Mouse (Mus musculus) frontal cortex, postnatal 36 days (tissue): ENCODE measurements around the gene Cd164.
A peak's percentile ranks its signal among the peaks of the same experiment; 100 is the strongest.

ENCODE experiments used
- DNase-seq, 2 experiments: peaks; one replicate each; pipeline ENCODE4 v3.0.0; 2022; ENCODE audit warnings: low spot score in 2 of 2

Cd164 gene

GRCm38 (mm10) chr10:41500941-41501340, 18.3 kb upstream of the Cd164 start:
- peak in 1 of 2 experiments; percentile 40 for DNase-seq

- no peak for DNase-seq
These were observed 14.2 kb upstream of the Cd164 start for GRCm38 (mm10) chr10:41504996-41505395.

GRCm38 (mm10) chr10:41505446-41505845, 13.8 kb upstream of the Cd164 start:
- peak in 1 of 2 experiments; percentile 74 for DNase-seq

GRCm38 (mm10) chr10:41509160-41509559, 10.1 kb upstream of the Cd164 start:
- no peak for DNase-seq

- DNase-seq, result no peak
These were observed 4.9 kb upstream of the Cd164 start for GRCm38 (mm10) chr10:41514301-41514700.

GRCm38 (mm10) chr10:41514921-41515320, 4.3 kb upstream of the Cd164 start:
- no peak for DNase-seq

- peak in 1 of 2 experiments; percentile 69 for DNase-seq
These were observed 670 bp upstream of the Cd164 start for GRCm38 (mm10) chr10:41518508-41518980.

- peak; percentile 30 to 41 for DNase-seq
These were observed 611 bp downstream of the Cd164 start for GRCm38 (mm10) chr10:41519640-41520409.

- DNase-seq, result no peak
These were observed 1.1 kb downstream of the Cd164 start for GRCm38 (mm10) chr10:41520410-41520673.

GRCm38 (mm10) chr10:41523386-41523785, 4.2 kb downstream of the Cd164 start:
- no peak for DNase-seq

- DNase-seq, result no peak
These were observed 6.5 kb downstream of the Cd164 start for GRCm38 (mm10) chr10:41525696-41526095.

GRCm38 (mm10) chr10:41529972-41530371, 10.8 kb downstream of the Cd164 start:
- DNase-seq, result no peak

- DNase-seq, result no peak
These were observed 16.8 kb downstream of the Cd164 start for GRCm38 (mm10) chr10:41535991-41536390.

GRCm38 (mm10) chr10:41536714-41537113, 17.5 kb downstream of the Cd164 start:
- no peak for DNase-seq

GRCm38 (mm10) chr10:41537226-41537982, 18.2 kb downstream of the Cd164 start:
- no peak for DNase-seq

GRCm38 (mm10) chr10:41537983-41538330, 18.7 kb downstream of the Cd164 start:
- no peak for DNase-seq

GRCm38 (mm10) chr10:41538986-41539385, 19.8 kb downstream of the Cd164 start:
- no peak for DNase-seq

GRCm38 (mm10) chr10:41542057-41542456, 22.8 kb downstream of the Cd164 start:
- DNase-seq, result no peak

- DNase-seq, result no peak
These were observed 24.2 kb downstream of the Cd164 start for GRCm38 (mm10) chr10:41543439-41543838.

GRCm38 (mm10) chr10:41543844-41544243, 24.6 kb downstream of the Cd164 start:
- no peak for DNase-seq

GRCm38 (mm10) chr10:41544481-41545190, 25.4 kb downstream of the Cd164 start:
- no peak for DNase-seq

- DNase-seq, result no peak
These were observed 26.1 kb downstream of the Cd164 start for GRCm38 (mm10) chr10:41545224-41545755.
